Mouse (Mus musculus) left cerebral cortex, adult 9 months (tissue): Measurements from ENCODE around the gene Tfeb.

Experiments used
- DNase-seq, 2 experiments: peaks; one replicate each; pipeline ENCODE4 v3.0.0; 2022; ENCODE audit warnings: low spot score in 2 of 2

Gene Tfeb

DNA sequence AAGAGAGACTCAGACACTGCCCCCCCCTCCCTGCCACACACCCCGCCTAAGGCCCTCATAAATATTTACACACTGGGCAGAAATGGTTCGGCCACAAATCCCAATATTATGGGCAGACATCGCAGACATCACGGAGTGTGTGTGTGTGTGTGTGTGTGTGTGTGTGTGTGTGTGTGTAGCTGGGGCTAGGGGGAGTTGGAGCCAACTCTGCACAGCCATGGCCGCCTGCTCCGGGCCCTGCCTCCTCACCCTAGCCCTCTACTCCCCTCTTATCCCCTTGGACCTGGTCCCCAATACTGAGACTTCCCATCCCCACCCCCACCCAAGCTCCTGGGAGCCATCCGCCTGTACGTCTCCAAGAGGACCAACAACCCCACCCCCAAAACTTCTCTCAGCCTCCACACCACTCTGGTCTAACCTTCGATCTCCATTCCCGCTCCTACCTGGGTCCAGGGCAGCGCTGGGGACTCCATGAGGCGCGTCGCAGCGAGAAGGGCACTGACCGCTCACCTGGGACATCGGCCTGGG lies 95.7 kb downstream of the Tfeb start:
- DNase-seq = no peak

- no peak for DNase-seq
These were observed 96.3 kb downstream of the Tfeb start for GRCm38 (mm10) chr17:47833029-47833627.

- DNase-seq = no peak
These were observed 97.0 kb downstream of the Tfeb start for GRCm38 (mm10) chr17:47833628-47834481.

GRCm38 (mm10) chr17:47834482-47834767 lies 97.6 kb downstream of the Tfeb start, which contains the start of gene Mdfi:
Gene Mdfi, minus strand, starts transcription at chr17:47834691.
- no peak for DNase-seq

DNA sequence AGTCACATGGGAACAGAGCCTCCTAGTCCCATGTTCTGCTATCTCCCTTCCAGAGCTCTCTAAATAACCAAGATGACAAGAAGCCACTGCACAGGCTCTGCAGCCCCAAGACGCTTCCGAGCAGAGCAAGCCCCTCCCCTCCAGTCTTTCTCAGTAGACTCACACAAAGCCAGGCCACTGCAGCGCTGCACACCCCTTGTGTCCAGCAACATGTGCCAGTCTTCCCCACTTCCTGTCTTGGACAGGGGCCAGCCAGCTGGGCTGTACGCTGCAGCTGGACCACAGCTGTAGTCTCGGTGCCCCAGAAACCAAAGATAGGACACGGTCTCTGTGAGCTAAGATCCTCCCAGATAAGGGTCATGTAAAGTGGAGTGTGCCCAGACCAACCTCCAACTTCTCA lies 101.0 kb downstream of the Tfeb start:
- no peak for DNase-seq

DNA sequence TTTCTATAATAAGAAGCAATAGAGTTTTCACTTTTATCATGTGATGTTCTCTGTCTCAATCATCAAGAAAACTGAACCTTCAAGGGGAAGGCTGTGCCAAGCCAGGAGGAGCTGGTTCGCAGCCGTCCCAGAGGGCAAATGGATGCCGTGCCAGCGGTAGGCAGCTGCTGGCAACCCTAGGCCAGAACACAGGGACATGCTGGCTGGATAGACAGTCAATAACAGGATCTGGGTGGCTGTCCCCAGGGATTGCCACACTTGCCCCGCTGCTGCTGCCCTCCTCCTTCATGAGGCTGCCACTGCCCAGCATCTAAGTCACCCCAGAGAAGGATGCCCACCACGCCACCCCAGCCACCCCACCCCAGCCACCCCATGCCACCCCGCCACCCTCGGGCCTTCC lies 104.7 kb downstream of the Tfeb start:
- DNase-seq = no peak
